Mouse (Mus musculus) cerebellum, adult 18-20 months (tissue): ENCODE results near the gene Rbm38.
A peak's percentile ranks its signal among the peaks of the same experiment; 100 is the strongest.

ENCODE experiments used
- DNase-seq, 2 experiments: peaks; one replicate each; pipeline ENCODE4 v3.0.0; 2021

Rbm38 gene

DNA sequence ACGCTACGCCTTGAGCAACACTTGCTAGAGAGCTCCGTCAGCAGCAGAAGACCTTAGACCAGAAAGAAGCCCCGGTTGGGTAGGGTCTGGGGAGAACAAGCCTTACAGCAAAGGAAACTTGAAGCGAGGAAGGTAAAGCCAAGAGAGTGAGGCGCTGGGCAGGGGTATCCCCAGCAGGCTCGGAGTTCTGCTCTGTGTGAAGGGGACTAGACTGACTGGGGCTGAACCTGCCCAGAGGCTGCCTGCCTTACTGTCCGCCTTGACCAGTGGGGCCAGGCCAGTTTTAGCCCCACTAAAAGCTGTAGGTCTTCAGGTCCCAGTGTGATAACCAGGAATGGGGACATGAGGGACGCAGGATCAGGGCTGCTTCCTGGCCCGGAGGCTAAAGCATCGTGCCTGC is at the start of gene Rbm38:
Rbm38 (plus strand) TSS at position 69 of the 400 bp plus-strand sequence.
- DNase-seq = no peak

DNA sequence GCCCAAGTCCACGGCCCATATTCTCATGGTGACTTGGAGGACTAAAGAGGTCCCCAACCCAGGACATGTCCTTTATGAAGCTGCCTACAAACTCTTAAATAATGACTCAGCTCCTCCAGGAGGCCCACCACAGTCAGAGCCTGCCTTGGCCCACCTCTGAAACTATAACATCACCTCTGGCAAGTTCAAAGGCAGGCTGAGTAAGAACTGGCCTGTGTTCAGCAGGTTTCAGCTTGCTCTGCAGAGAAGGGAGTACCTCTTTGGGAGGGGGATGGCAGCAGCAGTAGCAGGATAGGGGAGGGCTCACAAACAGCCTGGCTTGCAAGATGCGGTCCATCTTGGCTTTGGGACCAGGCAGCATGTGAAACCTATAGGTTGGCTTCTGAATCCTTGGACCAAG is 48.4 kb upstream of the Rbm38 start:
- no peak for DNase-seq

- no peak for DNase-seq
Observed at GRCm38 (mm10) chr2:172973806-172974565, 46.3 kb upstream of the Rbm38 start.

- no peak for DNase-seq
Observed at GRCm38 (mm10) chr2:172974701-172975100, 45.6 kb upstream of the Rbm38 start.

DNA sequence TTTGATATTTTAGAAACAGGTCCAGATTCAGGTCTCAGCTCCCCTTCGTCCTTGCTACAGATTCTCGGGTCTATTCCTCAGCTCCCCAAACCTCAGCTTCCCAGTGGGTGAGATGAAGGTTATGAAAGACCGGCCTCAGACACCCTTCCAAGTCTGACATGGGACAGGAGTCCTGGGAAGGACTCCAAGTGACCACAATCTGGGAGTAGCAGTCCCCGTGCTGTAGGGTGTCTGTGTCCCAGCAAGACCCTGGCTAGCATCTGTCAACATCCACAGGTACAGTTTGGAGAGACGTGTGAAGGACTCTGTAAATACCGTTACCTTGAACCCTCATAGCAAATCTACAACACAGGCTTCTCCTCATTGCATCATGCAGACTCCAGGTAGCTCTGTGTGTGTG is 45.1 kb upstream of the Rbm38 start:
- no peak for DNase-seq

DNA sequence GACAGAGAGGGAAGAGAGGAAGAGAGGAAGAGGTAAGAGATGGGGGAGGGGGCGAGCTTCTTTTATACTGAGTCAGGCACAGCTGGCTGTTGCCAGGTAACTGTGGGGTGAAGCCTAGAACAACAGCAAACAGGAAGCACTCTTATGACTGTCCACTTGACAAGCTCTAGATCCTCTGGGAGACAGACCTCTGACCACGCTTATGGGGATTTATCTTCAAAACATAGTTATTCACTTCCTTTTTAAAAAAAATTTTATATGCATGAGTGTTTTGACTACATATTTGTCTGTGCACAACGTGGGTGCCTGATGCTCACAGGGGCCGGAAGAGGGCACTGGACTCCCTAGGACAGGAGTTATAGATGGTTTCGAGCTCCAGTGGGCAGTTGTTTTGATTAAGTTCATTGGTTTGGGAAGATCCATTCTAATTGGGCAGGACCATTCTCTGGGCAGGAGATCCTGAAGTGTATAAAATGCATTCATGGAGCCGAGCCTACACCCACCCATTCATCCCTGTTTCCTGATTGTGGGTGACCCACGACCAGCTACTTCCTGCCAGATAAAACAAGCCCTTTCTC is 43.5 kb upstream of the Rbm38 start:
- DNase-seq = no peak

DNA sequence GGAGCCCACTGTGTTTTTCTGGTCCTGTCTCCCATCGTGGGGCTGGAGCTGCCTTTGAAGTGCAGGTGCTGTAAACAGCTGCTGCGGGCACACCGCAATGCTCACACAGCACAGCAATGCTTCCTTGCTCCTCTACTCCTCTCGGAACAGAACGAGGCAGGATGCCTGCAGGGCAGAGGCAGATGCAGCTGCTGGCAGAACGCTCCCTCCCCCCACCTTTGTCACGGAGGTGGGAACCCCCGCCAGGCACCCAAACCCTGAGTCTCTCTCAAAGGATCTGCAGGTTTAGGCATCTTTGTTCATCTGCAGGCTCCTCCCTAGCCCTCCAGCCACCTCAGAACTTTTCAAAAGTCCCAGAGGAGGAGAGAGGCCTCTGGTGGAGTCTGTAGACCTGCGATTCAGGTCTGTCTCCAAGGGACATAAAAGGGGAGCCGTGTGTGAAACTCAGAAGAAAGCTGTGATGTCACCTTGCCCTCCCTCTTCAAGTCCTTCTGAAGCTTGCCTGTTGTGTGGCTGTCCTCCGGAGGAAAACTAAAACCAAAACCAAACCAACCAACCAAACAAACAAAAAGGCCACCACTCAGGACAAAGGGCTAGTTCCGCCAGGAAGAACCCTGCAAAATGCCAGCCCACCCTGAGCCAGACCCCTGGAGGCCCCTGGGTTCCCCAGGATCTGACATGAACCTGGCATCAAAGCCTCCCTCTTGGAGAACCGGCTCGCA is 42.7 kb upstream of the Rbm38 start, which contains the start of gene Spo11:
Spo11 (plus strand) TSS at position 292 of the 722 bp plus-strand sequence.
- no peak for DNase-seq

GRCm38 (mm10) chr2:172978131-172978633 is 42.1 kb upstream of the Rbm38 start:
- DNase-seq = no peak

DNA sequence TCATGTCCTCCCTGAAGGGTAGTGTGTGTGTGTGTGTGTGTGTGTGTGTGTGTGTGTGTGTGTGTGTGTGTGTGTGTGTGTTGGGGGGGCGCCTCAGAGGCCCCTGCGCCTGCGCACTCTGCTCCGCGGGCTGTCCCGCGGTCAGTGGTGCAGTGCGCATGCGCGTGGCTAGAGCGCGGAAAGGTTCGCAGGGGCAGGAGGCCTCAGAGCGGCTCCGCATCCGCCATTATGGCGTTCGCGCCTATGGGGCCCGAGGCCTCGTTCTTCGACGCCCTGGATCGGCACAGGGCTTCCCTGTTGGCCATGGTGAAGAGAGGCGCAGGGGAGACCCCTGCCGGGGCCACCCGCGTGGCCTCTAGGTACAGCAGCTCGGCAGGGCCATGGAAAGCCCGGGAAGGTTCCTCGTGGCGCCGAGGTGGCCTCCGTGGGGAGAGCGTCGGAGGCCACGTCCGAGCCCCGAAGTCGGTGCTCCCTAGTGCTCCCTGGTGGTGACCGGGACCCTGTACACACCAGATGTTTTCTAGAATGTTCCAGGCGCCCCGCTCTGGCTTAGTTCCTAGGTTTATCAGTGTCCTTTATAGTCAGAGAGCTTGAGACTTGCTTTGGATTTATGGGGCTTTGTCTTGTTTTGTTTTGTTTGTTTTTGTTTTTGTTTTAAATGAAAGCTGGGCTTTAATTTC is 40.5 kb upstream of the Rbm38 start:
- no peak for DNase-seq

GRCm38 (mm10) chr2:172982776-172983561 is 37.3 kb upstream of the Rbm38 start:
- no peak for DNase-seq

DNA sequence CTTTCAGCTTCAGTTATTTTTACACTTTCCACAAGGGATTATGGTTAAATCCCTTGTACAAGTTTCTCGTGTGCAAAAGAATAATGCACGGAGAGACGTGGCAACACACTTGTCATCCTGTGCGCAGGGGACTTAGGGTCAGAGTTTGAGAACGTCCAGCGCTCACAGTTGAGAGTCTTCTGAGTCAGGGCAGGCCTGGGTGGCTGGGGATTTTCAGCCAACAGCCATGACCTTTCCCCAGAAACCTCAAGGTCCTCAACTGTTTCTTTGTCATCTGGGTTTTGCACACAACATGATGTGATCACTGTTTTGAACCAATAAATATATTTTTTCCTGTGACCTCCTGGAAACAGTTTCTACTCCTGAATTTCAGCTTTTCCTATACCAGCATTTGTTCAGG is 30.1 kb upstream of the Rbm38 start:
- DNase-seq = no peak

GRCm38 (mm10) chr2:172996207-172996606 is 24.1 kb upstream of the Rbm38 start:
- DNase-seq = peak; percentile 38 to 49

- no peak for DNase-seq
Observed at GRCm38 (mm10) chr2:172997748-172998147, 22.6 kb upstream of the Rbm38 start.

DNA sequence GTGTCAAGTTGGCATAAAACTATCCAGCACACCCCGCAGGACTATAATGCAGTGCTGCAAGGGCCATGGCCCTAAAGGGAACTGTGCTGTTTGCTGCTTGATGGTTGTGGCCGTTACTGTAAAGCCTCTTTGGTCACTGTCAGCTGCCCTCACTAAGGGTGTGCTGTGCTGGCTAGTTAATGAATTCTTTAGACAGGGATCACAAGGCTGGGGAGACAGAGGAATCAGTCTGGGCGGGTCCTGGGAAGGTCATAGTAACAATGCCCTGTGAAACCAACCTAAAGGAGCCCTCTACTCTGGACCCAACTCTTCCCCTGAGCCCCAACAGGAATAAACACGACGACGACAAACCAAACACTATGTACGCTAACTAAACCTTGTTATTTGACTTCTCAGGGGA is 21.8 kb upstream of the Rbm38 start:
- DNase-seq = no peak

GRCm38 (mm10) chr2:172999630-173000284 is 20.5 kb upstream of the Rbm38 start, which contains the start of gene Rae1:
Gene Rae1, plus strand, starts transcription at chr2:173000117.
- peak; percentile 96 to 100 for DNase-seq

- no peak for DNase-seq
Observed at GRCm38 (mm10) chr2:173000285-173000652, 20.0 kb upstream of the Rbm38 start.

GRCm38 (mm10) chr2:173000921-173001320 is 19.4 kb upstream of the Rbm38 start:
- no peak for DNase-seq

GRCm38 (mm10) chr2:173003737-173004136 is 16.6 kb upstream of the Rbm38 start:
- DNase-seq = no peak

- no peak for DNase-seq
Observed at GRCm38 (mm10) chr2:173010220-173010717, 10.0 kb upstream of the Rbm38 start.

DNA sequence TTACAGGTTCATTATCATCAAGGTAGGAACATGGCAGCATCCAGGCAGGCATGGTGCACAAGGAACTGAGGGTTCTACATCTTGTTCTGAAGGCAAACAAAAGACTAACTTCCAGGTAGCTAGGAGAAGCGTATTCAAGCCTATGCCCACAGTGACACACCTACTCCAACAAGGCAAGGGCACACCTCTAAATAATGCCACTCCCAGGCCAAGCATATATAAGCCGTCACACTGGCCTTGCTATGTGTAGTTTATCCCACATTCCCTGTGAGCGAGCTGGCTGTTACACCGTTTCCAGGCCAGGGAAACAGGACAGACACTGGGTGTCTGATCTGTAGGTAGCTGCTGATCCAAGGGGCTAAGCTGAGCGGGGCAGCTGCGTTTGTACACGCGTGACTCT is 8.9 kb upstream of the Rbm38 start:
- no peak for DNase-seq

DNA sequence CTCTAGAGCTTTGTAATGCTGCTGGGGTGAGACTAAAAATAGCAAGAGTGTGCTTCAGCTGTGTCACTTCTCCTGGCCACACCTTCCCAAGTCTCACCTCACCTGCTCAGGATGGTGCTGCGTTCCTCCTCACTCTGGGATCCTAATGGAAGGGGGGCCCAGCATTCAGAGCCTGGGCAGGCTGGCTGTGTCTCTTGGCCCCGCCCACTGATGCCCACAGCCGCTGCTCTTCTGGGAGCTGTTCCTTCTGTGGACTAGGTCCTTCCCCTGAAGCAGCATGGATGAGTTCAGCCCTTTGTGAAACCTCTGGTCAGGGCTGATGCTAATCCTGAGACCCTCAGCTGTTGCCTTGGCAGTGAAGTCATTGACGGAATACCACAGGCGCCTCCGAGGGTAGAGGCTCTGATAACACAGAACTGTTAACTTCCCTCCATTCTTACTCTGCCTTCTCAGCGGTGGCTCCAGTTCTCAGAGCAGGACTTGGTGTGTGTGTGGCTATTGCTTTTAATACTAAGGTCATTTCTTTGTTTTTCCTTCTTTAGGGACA is 5.5 kb upstream of the Rbm38 start:
- no peak for DNase-seq
